Mouse (Mus musculus) WW6 (cell line): ENCODE measurements around the gene Olfr895.

ENCODE experiments used
- DNase-seq: peaks from one replicate; pipeline ENCODE4 v3.0.0-alpha.2; 2013; ENCODE audit warnings: low read depth, low spot score

The Olfr895 gene

DNA sequence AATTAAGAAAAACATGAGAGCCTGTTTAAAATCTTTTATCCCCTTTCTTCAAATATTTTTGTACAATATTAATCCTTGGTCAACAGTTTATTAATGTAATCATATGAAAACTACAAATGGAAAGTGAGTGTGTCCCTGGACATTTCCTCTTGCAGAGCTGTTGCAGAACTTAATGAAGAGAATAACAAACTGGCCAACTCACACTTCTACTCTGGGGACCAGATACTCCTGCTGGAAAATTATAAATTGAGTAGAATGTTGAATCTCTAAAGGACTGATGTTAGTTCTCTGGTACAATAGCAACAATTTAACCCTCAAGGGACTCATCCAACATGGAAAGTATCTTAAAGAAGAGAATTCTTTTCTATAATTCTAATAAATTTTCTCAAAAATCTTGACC is at the start of gene Olfr895:
Gene Olfr895, plus strand, starts transcription at position 301 of the 400 bp plus-strand sequence.
- no peak for DNase-seq

DNA sequence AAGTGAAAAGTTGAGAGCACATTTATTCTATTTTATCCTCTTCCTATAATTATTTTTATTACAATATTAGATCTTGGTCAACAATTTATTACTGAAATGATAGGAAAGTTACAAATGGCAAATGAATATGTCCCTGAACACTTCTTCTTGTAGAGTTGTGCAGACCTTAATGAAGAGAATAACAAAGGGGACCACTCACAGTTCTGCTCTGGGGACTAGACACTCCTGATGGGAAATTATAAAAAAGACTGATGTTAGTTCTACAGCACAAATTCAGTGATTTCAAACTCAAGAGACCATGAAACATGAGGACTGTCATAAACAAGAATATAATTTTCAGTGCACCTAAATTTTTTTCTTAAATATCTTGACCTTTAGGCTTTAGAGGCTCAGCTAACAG is 15.2 kb upstream of the Olfr895 start, which contains the start of gene Olfr143:
Gene Olfr143, plus strand, starts transcription at position 301 of the 400 bp plus-strand sequence.
- no peak for DNase-seq

DNA sequence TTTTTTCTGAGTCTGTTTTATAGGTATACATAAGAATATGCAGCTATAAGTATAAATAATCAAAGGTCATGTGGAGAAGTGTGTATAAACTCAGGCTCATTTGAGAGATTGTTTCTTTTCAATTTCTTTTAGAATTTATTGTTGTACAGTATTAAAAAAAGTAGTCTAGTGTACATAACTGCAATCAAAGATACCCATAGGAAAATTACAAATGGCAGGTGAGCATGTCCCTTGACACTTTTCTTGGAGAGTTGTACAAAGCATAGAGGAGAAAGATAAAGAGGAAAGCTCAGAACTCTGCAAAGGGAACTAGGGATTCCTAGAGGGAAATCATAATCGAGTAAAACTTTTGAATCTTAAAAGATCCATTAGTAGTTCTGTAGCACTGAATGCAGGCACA is 23.2 kb downstream of the Olfr895 start, which contains the start of gene Olfr896-ps1:
Gene Olfr896-ps1, plus strand, starts transcription at position 301 of the 400 bp plus-strand sequence.
- no peak for DNase-seq
